Mouse (Mus musculus) embryonic fibroblast, embryonic 13.5 days (primary cell): ENCODE results near the gene Gm11020.

ENCODE experiments used
- CTCF ChIP-seq: IDR thresholded peaks from 2 replicates; pipeline ENCODE4 v1.5.1; 2011; ENCODE audit warnings: mild to moderate bottlenecking, control low read depth, low read length, moderate library complexity, borderline replicate concordance; ENCODE audit not compliant: insufficient read depth
- POLR2A ChIP-seq: IDR thresholded peaks from 2 replicates; pipeline ENCODE4 v1.6.1; 2011; ENCODE audit warnings: low read depth, mild to moderate bottlenecking, control low read depth, low read length, moderate library complexity

DNA sequence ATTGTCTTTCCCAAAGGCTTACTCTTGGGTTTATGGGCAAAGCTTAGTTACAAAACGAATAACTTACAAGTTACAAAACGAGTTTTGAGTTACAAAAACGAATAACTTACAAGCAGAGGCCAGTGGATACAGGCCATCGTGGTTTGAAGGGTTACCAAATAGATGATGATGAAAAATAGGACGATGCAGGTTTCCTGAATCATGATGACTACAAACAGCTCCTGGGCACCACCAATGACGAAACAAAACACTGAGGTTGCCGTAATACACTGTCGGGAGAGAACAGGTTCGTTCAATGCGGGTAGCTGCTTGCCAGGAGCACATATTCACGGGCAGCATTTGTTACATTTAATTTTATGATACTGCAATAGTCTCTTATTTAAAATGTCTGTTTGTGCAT lies 16.4 kb upstream of the Gm11020 start:
- no peak for TF ChIP-seq CTCF
- no peak for TF ChIP-seq POLR2A
